Mouse (Mus musculus) CH12.LX (cell line): Measurements from ENCODE around the gene Rasal1.

Experiments
- CHD1 ChIP-seq: IDR thresholded peaks from 2 replicates; pipeline ENCODE4 v1.6.1; 2012; ENCODE audit warnings: low read depth, low read length, improper control_type of control experiment, inconsistent platforms
- CHD2 ChIP-seq: IDR thresholded peaks from 2 replicates; pipeline ENCODE4 v1.6.1; 2011; ENCODE audit warnings: low read length, improper control_type of control experiment
- CTCF ChIP-seq, 2 experiments: IDR thresholded peaks in 1 of 2; conservative IDR thresholded peaks in 1 of 2; 2 replicates each; pipeline ENCODE4 v1.5.1; 2011 to 2012; ENCODE audit warnings: low read depth in 2 of 2, low read length in 2 of 2, improper control_type of control experiment in 1 of 2, inconsistent platforms in 1 of 2, mild to moderate bottlenecking in 1 of 2, moderate library complexity in 1 of 2
- EP300 ChIP-seq: IDR thresholded peaks from 2 replicates; pipeline ENCODE4 v1.6.1; 2011; ENCODE audit warnings: low read length, improper control_type of control experiment
- POLR2A ChIP-seq: IDR thresholded peaks from 2 replicates; pipeline ENCODE4 v1.6.1; 2011; ENCODE audit warnings: low read depth, mild to moderate bottlenecking, improper control_type of control experiment, low read length
- RAD21 ChIP-seq: IDR thresholded peaks from 2 replicates; pipeline ENCODE4 v1.6.1; 2011; ENCODE audit warnings: low read depth, mild to moderate bottlenecking, low read length, improper control_type of control experiment, moderate library complexity
- SIN3A ChIP-seq: IDR thresholded peaks from 2 replicates; pipeline ENCODE4 v1.6.1; 2012; ENCODE audit warnings: low read length, improper control_type of control experiment, inconsistent platforms
- SMC3 ChIP-seq: IDR thresholded peaks from 2 replicates; pipeline ENCODE4 v1.6.1; 2011; ENCODE audit warnings: low read depth, low read length, improper control_type of control experiment
- TCF12 ChIP-seq: IDR thresholded peaks from 2 replicates; pipeline ENCODE4 v1.6.1; 2014; ENCODE audit warnings: low read depth, mild to moderate bottlenecking, inconsistent platforms, low read length, improper control_type of control experiment
- USF1 ChIP-seq: IDR thresholded peaks from 2 replicates; pipeline ENCODE4 v1.6.1; 2014; ENCODE audit warnings: low read depth, mild to moderate bottlenecking, inconsistent platforms, low read length, improper control_type of control experiment
- USF2 ChIP-seq: conservative IDR thresholded peaks from 2 replicates; pipeline ENCODE4 v1.6.1; 2011; ENCODE audit warnings: low read depth, low read length, improper control_type of control experiment
- ZKSCAN1 ChIP-seq: IDR thresholded peaks from 2 replicates; pipeline ENCODE4 v1.6.1; 2012; ENCODE audit warnings: low read depth, inconsistent platforms, low read length, improper control_type of control experiment, borderline replicate concordance

- TF ChIP-seq CTCF (conservative IDR thresholded peaks at IDR 0.05 in 1 of 2, IDR thresholded peaks at IDR 0.05 in 1 of 2; ENCODE audit: low read depth in 2 of 2, low read length in 2 of 2) (no peak), SMC3 (no peak), USF2 (no peak), SIN3A (no peak), CHD2 (no peak), CHD1 (no peak), POLR2A (no peak), RAD21 (no peak), USF1 (no peak), EP300 (no peak), ZKSCAN1 (no peak), TCF12 (no peak)
These were observed 20.9 kb upstream of the Rasal1 start for GRCm38 (mm10) chr5:120627515-120628300.
